Mouse (Mus musculus): ENCODE data around the gene Sectm1b. TPM values are rescaled to one million over a fixed set of nuclear protein-coding genes. Genes with fewer than 3 reads are reported as not detected.

Gene Sectm1b
- polyA plus RNA-seq, 1 experiment from 2014 or later, result not detected

GRCm38 (mm10) chr11:121099762-121100161 is 36.4 kb upstream of the Sectm1b start:
- no peak overlapping the region for H3K9ac ChIP-seq (replicated peaks; ENCODE audit: low read depth, low read length)
- no peaks in the 10 kb centered on the region for H3K4me1 ChIP-seq (ENCODE audit: control insufficient read depth, insufficient read depth, low read length)
- no peak overlapping the region for H3K4me3 ChIP-seq (ENCODE audit: low read depth, low read length)
- H3K36me3 ChIP-seq (ENCODE audit: control insufficient read depth, insufficient read depth, low read length), result no peaks in the 10 kb centered on the region
- WGBS, result 73% methylated on average over 7 of the region's 7 CpGs
- no peaks in the 10 kb centered on the region for H3K9me3 ChIP-seq (ENCODE audit: control insufficient read depth, low read length)
- H3K27me3 ChIP-seq (ENCODE audit: control insufficient read depth, insufficient read depth, low read length), result no peaks in the 10 kb centered on the region
- no peak overlapping the region for H3K27ac ChIP-seq (ENCODE audit: low read depth, low read length)
- H3K4me2 ChIP-seq (ENCODE audit: low read depth, low read length), result no peak overlapping the region
- no peak for ATAC-seq (ENCODE audit: low read depth)

GRCm38 (mm10) chr11:121092606-121093585 is 29.5 kb upstream of the Sectm1b start:
- WGBS, result 90% methylated on average over 14 of the region's 14 CpGs

GRCm38 (mm10) chr11:121090943-121091342 is 27.6 kb upstream of the Sectm1b start:
- Histone ChIP-seq H3K4me1 (ENCODE audit: control insufficient read depth, insufficient read depth, low read length) (no peaks in the 10 kb centered on the region), H3K9ac (replicated peaks; ENCODE audit: low read depth, low read length) (no peak overlapping the region), H3K27ac (ENCODE audit: low read depth, low read length) (no peak overlapping the region), H3K36me3 (ENCODE audit: control insufficient read depth, insufficient read depth, low read length) (no peaks in the 10 kb centered on the region), H3K4me3 (ENCODE audit: low read depth, low read length) (no peak overlapping the region), H3K4me2 (ENCODE audit: low read depth, low read length) (no peak overlapping the region), H3K9me3 (ENCODE audit: control insufficient read depth, low read length) (no peaks in the 10 kb centered on the region), H3K27me3 (ENCODE audit: control insufficient read depth, insufficient read depth, low read length) (no peaks in the 10 kb centered on the region)
- ATAC-seq (ENCODE audit: low read depth), result no peak
- 79% methylated on average over 4 of the region's 4 CpGs for WGBS

More at GRCm38 (mm10) chr11:121092606-121093585, 29.5 kb upstream of the Sectm1b start:
- Histone ChIP-seq H3K4me3 (ENCODE audit: low read depth, low read length) (no peak overlapping the region), H3K27ac (ENCODE audit: low read depth, low read length) (no peak overlapping the region), H3K4me2 (ENCODE audit: low read depth, low read length) (no peak overlapping the region), H3K27me3 (ENCODE audit: control insufficient read depth, insufficient read depth, low read length) (no peaks in the 10 kb centered on the region), H3K36me3 (ENCODE audit: control insufficient read depth, insufficient read depth, low read length) (no peaks in the 10 kb centered on the region), H3K9ac (replicated peaks; ENCODE audit: low read depth, low read length) (no peak overlapping the region), H3K4me1 (ENCODE audit: control insufficient read depth, insufficient read depth, low read length) (no peaks in the 10 kb centered on the region), H3K9me3 (ENCODE audit: control insufficient read depth, low read length) (no peaks in the 10 kb centered on the region)
- no peak for ATAC-seq (ENCODE audit: low read depth)

- WGBS, result 96% methylated on average over 2 of the region's 2 CpGs
Observed at GRCm38 (mm10) chr11:121089756-121090546, 26.6 kb upstream of the Sectm1b start.

GRCm38 (mm10) chr11:121088997-121089396 is 25.6 kb upstream of the Sectm1b start:
- Histone ChIP-seq H3K4me1 (ENCODE audit: control insufficient read depth, insufficient read depth, low read length) (no peaks in the 10 kb centered on the region), H3K9ac (replicated peaks; ENCODE audit: low read depth, low read length) (no peak overlapping the region), H3K27ac (ENCODE audit: low read depth, low read length) (no peak overlapping the region), H3K4me2 (ENCODE audit: low read depth, low read length) (no peak overlapping the region), H3K9me3 (ENCODE audit: control insufficient read depth, low read length) (no peaks in the 10 kb centered on the region), H3K27me3 (ENCODE audit: control insufficient read depth, insufficient read depth, low read length) (no peaks in the 10 kb centered on the region), H3K36me3 (ENCODE audit: control insufficient read depth, insufficient read depth, low read length) (no peaks in the 10 kb centered on the region), H3K4me3 (ENCODE audit: low read depth, low read length) (no peak overlapping the region)
- no peak for ATAC-seq (ENCODE audit: low read depth)
- 87% methylated on average over 6 of the region's 6 CpGs for WGBS

More at GRCm38 (mm10) chr11:121089756-121090546, 26.6 kb upstream of the Sectm1b start:
- Histone ChIP-seq H3K4me1 (ENCODE audit: control insufficient read depth, insufficient read depth, low read length) (no peaks in the 10 kb centered on the region), H3K4me3 (ENCODE audit: low read depth, low read length) (no peak overlapping the region), H3K4me2 (ENCODE audit: low read depth, low read length) (no peak overlapping the region), H3K36me3 (ENCODE audit: control insufficient read depth, insufficient read depth, low read length) (no peaks in the 10 kb centered on the region), H3K27ac (ENCODE audit: low read depth, low read length) (no peak overlapping the region), H3K9ac (replicated peaks; ENCODE audit: low read depth, low read length) (no peak overlapping the region), H3K27me3 (ENCODE audit: control insufficient read depth, insufficient read depth, low read length) (no peaks in the 10 kb centered on the region), H3K9me3 (ENCODE audit: control insufficient read depth, low read length) (no peaks in the 10 kb centered on the region)
- no peak for ATAC-seq (ENCODE audit: low read depth)

- 76% methylated on average over 4 of the region's 4 CpGs for WGBS
- H3K36me3 ChIP-seq (ENCODE audit: control insufficient read depth, insufficient read depth, low read length), result no peaks in the 10 kb centered on the region
- ATAC-seq (ENCODE audit: low read depth), result no peak
- H3K4me3 ChIP-seq (ENCODE audit: low read depth, low read length), result no peak overlapping the region
- H3K4me1 ChIP-seq (ENCODE audit: control insufficient read depth, insufficient read depth, low read length), result no peaks in the 10 kb centered on the region
- H3K4me2 ChIP-seq (ENCODE audit: low read depth, low read length), result no peak overlapping the region
- no peak overlapping the region for H3K9ac ChIP-seq (replicated peaks; ENCODE audit: low read depth, low read length)
- no peak overlapping the region for H3K27ac ChIP-seq (ENCODE audit: low read depth, low read length)
- no peaks in the 10 kb centered on the region for H3K9me3 ChIP-seq (ENCODE audit: control insufficient read depth, low read length)
- H3K27me3 ChIP-seq (ENCODE audit: control insufficient read depth, insufficient read depth, low read length), result no peaks in the 10 kb centered on the region
Observed at GRCm38 (mm10) chr11:121086296-121086695, 22.9 kb upstream of the Sectm1b start.

GRCm38 (mm10) chr11:121085181-121085580 is 21.8 kb upstream of the Sectm1b start:
- Histone ChIP-seq H3K27me3 (ENCODE audit: control insufficient read depth, insufficient read depth, low read length) (no peaks in the 10 kb centered on the region), H3K4me1 (ENCODE audit: control insufficient read depth, insufficient read depth, low read length) (no peaks in the 10 kb centered on the region), H3K9me3 (ENCODE audit: control insufficient read depth, low read length) (no peaks in the 10 kb centered on the region), H3K4me3 (ENCODE audit: low read depth, low read length) (no peak overlapping the region), H3K9ac (replicated peaks; ENCODE audit: low read depth, low read length) (no peak overlapping the region), H3K36me3 (ENCODE audit: control insufficient read depth, insufficient read depth, low read length) (no peaks in the 10 kb centered on the region), H3K4me2 (ENCODE audit: low read depth, low read length) (no peak overlapping the region), H3K27ac (ENCODE audit: low read depth, low read length) (no peak overlapping the region)
- WGBS, result 84% methylated on average over 5 of the region's 5 CpGs
- no peak for ATAC-seq (ENCODE audit: low read depth)

GRCm38 (mm10) chr11:121082857-121083500 is 19.6 kb upstream of the Sectm1b start:
- Histone ChIP-seq H3K9me3 (ENCODE audit: control insufficient read depth, low read length) (no peaks in the 10 kb centered on the region), H3K27me3 (ENCODE audit: control insufficient read depth, insufficient read depth, low read length) (no peaks in the 10 kb centered on the region), H3K36me3 (ENCODE audit: control insufficient read depth, insufficient read depth, low read length) (no peaks in the 10 kb centered on the region), H3K27ac (ENCODE audit: low read depth, low read length) (no peak overlapping the region), H3K4me1 (ENCODE audit: control insufficient read depth, insufficient read depth, low read length) (no peaks in the 10 kb centered on the region), H3K4me2 (ENCODE audit: low read depth, low read length) (no peak overlapping the region), H3K4me3 (ENCODE audit: low read depth, low read length) (no peak overlapping the region), H3K9ac (replicated peaks; ENCODE audit: low read depth, low read length) (no peak overlapping the region)
- WGBS, result 81% methylated on average over 6 of the region's 6 CpGs
- no peak for ATAC-seq (ENCODE audit: low read depth)
